Mouse (Mus musculus) spleen, adult 12 weeks (tissue): ENCODE results near the gene Ergic1.

Source experiments
- DNase-seq: peaks from one replicate; pipeline ENCODE4 v3.0.0; 2022; ENCODE audit warnings: low spot score

Gene Ergic1

GRCm38 (mm10) chr17:26628936-26629335, 67.6 kb downstream of the Ergic1 start:
- no peak for DNase-seq

DNA sequence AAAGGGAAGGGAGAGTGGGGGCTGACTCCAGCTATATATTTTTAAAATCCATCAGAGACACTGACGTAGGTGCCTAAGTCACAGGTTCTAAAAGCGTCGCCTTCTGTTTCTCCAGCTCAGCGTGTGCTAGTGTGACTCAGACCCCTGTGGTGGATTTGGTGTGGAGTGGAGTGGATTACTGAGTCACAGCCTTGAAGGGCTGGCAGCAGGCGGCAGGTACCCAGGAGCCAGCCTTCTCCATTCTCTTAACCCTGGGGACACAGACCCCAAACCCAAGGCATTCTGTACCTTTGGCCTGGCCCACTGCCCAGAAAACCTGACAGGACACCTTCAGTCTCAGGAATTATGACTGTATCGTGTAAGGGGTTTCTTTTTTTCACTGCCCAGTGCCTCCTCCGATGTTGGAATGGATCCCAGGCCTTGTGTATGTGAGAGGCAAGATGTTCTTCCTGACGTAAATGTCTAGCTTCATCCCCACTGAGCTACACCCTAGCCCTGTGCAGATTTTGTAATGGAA, 70.6 kb downstream of the Ergic1 start:
- DNase-seq, result no peak

- no peak for DNase-seq
Observed at GRCm38 (mm10) chr17:26633186-26633585, 71.9 kb downstream of the Ergic1 start.

DNA sequence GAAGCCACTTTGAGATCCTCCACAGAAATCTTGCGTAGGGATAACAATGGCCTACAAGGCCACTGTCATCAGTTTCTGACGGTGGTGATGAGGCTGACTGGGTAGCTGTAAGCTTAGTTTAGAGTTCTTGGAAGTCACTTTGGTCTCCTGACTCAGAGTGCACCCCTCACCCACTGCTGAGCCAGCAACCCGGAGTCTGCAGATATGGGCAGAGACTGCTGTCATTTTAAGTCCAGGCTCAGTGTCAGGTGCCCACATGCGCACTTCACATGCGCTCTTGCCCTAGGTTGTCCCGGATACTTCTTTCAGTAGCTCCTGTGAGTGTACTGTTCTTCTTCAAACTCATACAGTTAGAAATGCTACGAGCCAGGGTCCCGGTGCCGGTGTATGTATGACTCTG, 72.6 kb downstream of the Ergic1 start:
- DNase-seq, result no peak

DNA sequence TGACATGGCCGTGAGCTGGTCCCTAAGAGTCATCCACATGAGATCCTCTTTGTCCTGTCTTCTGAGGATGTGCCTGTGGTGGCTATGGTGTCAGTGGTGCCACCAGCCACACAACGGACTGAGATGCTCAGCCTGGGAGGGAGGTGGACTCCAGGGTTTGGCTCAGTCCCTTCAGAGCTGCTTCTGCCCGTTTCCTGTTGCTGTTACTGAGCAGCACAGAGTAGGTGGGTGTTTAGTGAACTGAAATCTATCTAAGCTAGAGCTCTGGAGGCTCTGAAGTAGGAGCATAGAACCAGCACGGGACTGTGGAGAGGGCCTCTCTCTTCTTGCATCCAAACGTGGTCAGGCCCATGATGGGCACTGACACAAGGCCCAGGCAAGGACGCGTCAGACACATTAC, 73.2 kb downstream of the Ergic1 start:
- no peak for DNase-seq

DNA sequence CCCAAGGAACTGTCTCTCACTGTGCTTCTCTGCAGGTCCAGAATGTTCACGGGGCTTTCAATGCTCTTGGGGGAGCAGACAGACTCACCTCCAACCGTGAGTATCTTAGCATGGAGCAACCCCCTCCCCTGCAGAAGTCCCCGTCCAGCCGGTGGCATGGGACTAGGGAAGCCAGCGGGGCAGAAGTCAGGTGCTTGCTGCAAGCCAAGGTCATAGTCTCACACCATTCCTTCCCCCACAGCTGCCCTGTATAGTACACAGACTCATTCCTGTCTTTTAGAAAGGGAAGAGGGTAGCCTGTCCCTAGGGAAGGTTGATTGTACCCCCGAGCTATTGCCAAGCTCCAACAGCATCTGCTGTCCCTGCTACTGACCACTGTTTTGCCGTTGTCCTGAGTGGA, 74.7 kb downstream of the Ergic1 start:
- no peak for DNase-seq

DNA sequence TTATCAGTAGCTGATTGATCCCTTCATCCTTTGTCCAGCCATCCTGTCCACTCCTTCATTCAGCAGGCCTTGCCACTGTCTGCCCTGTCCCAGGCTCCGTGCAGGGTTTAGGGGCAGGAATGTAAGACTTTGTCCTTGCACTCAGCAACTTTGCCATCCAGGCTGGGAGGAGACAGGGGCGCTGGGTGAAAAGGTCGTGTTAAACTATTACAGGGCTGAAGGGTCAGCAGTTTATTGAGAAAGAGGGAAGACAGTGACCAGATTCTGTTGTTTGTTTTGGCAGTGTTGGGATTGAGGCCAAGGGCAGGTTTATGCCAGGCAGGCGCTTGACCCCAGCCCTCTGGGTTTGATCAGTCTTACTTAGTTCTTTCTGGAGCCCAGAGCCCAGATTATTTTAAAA, 76.6 kb downstream of the Ergic1 start:
- DNase-seq, result no peak

DNA sequence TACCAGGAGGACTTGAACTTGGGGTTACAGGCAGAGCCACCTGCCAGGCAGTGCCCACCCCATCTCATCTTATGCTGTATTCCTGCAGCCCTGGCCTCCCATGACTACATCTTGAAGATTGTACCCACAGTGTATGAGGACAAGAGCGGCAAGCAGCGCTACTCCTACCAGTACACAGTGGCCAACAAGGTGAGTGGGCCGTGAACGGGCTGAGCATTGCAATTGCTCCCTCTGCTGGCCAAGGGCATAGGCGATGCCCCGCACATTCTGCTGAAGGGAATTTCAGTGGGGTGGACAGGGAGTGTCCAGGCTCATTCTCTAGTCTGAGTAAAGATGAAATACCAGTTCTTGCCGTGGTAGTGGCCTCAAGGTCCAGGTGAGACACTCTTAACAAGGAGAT, 77.4 kb downstream of the Ergic1 start:
- peak; percentile 58 for DNase-seq

DNA sequence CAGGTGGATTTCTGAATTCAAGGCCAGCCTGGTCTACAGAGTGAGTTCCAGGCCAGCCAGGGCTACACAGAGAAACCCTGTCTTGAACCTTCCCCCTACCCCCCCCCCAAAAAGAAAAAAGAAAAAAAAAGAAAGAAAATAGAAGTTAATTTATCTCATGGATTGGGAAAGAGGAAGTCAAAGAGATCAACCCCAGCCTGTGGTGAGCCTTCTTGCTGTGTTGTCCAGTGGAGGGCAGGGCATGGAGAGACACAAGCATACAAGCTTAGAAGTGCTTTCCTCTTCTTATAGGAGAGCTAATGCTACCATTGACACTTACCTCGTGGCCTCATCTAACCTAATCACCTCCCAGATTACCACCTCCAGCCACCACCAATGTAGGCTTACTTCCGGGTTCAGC, 78.5 kb downstream of the Ergic1 start:
- DNase-seq, result no peak

GRCm38 (mm10) chr17:26640286-26640740, 79.0 kb downstream of the Ergic1 start:
- no peak for DNase-seq

GRCm38 (mm10) chr17:26643456-26643855, 82.2 kb downstream of the Ergic1 start:
- no peak for DNase-seq

GRCm38 (mm10) chr17:26643993-26644392, 82.7 kb downstream of the Ergic1 start:
- DNase-seq, result no peak

GRCm38 (mm10) chr17:26644509-26645410, 83.5 kb downstream of the Ergic1 start:
- no peak for DNase-seq

- no peak for DNase-seq
Observed at GRCm38 (mm10) chr17:26645411-26645854, 84.1 kb downstream of the Ergic1 start.

DNA sequence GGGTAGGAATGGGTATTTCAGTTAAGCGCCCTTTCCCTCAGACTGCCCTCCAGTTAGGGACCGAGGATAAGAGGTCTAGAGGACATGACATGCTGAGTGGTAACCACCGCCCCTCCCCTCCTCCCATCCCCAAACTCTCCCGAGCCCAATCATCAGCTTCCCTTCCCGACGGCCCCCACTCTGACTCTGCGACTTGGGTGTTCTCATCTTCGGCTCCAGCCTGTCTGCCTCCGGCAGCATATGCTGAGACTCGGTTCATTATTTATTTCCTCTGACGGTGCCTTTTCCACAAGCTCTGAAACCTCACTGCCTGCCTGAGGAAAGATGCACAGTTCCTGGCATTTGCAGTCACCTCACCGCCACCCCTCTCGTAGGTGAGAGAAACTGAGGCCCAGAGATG, 86.0 kb downstream of the Ergic1 start:
- DNase-seq, result no peak

DNA sequence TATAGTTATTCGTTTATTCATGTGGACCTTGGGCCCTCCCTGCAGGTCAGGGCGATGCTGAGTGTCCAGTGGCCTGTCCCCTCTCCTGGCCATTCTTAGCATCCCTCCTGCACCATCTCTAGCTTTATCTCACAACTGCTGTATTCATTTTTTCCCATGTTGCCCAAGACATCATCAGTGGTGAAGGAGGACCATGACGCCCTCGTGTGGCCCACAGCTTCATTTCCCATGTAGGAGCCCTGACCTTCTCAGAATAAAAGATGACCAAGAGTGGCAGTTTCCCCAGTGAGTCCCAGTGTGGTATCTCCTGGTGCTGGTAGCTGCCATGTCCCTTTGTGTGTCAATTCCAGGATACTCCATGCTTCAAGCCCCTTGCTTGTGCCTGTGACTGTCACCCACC, 88.3 kb downstream of the Ergic1 start:
- no peak for DNase-seq

GRCm38 (mm10) chr17:26650451-26651363, 89.4 kb downstream of the Ergic1 start:
- DNase-seq, result no peak

- no peak for DNase-seq
Observed at GRCm38 (mm10) chr17:26658854-26659572, 97.7 kb downstream of the Ergic1 start.

- no peak for DNase-seq
Observed at GRCm38 (mm10) chr17:26659573-26659915, 98.3 kb downstream of the Ergic1 start.

DNA sequence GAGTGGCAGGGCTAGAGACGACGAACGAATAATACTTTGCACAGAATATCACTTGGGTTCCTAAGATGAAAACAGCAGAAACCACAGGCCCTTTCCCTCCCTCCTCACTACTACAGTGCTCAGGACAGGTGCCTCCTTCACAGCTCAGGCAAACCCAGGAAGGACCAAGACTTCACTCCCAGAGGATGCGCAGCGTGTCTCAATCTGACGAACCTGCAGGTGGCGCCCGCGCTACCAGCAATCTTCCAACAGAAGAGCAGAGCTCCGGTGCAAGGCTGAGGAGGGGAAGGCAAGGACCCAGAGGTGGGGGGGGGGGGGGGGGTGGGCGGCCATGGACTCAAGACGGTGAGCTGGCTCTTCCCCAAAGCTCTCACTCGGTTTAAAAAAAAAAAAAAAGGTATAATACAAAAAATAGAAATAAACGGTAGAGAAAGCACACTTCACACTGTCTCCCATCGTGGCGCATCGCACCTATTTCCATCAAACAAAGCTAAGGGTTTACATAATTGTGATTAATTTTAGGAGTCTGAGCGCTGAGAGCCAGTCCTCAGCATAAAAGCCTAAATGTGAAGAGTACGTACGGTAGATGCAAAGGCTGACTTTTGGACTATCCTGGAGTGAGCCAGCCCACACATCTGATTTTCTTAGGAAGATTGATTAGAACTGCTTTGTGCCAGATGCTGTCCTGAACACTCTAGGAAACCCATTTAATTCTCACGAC, 99.1 kb downstream of the Ergic1 start:
- DNase-seq, result peak; percentile 42

GRCm38 (mm10) chr17:26662204-26662603, 100.9 kb downstream of the Ergic1 start:
- DNase-seq, result no peak
